Mouse (Mus musculus) MEL (cell line): ENCODE measurements around the gene Ccdc83. TPM values are rescaled to one million over a fixed set of nuclear protein-coding genes. Genes with fewer than 3 reads are reported as not detected.

Experiments
- DNase-seq: peaks from one replicate; pipeline ENCODE4 v3.0.0; 2011; ENCODE audit warnings: low read depth, low spot score
- H3K27ac ChIP-seq: 2 replicates; pipeline ENCODE4 v1.5.1; 2012; ENCODE audit warnings: low read depth, mild to moderate bottlenecking, control low read depth, low read length, moderate library complexity; ENCODE audit not compliant: control insufficient read depth
- H3K27me3 ChIP-seq, 2 experiments: fragments of 150-350 bp in 1 of 2; sonication (generic) in 1 of 2; 2 replicates each; pipeline ENCODE4 v1.6.1; 2012; ENCODE audit warnings: low read length in 2 of 2, mild to moderate bottlenecking in 2 of 2, improper control_type of control experiment in 1 of 2, moderate library complexity in 1 of 2; ENCODE audit not compliant: insufficient read depth in 2 of 2, control insufficient read depth in 1 of 2
- H3K36me3 ChIP-seq, 2 experiments: 2 replicates each; pipeline ENCODE4 v1.6.1; 2012 to 2014; ENCODE audit warnings: low read length in 2 of 2, improper control_type of control experiment in 1 of 2, inconsistent platforms in 1 of 2, mild to moderate bottlenecking in 1 of 2; ENCODE audit not compliant: insufficient read depth in 2 of 2, control insufficient read depth in 1 of 2
- H3K4me1 ChIP-seq, 2 experiments: fragments of 150-350 bp in 1 of 2; sonication (generic) in 1 of 2; 2 replicates each; pipeline ENCODE4 v1.6.1; 2012; ENCODE audit warnings: low read length in 2 of 2, improper control_type of control experiment in 1 of 2, mild to moderate bottlenecking in 1 of 2; ENCODE audit not compliant: insufficient read depth in 2 of 2, control insufficient read depth in 1 of 2
- H3K4me3 ChIP-seq, 2 experiments: fragments of 150-350 bp in 1 of 2; sonication (generic) in 1 of 2; 2 replicates each; pipeline ENCODE4 v1.5.1; 2012; ENCODE audit warnings: low read depth in 2 of 2, low read length in 2 of 2, mild to moderate bottlenecking in 2 of 2, moderate library complexity in 2 of 2, control low read depth in 1 of 2, improper control_type of control experiment in 1 of 2; ENCODE audit not compliant: control insufficient read depth in 1 of 2, insufficient read depth in 1 of 2
- H3K79me2 ChIP-seq: 2 replicates; pipeline ENCODE4 v1.6.1; 2012; ENCODE audit warnings: mild to moderate bottlenecking, low read length, moderate library complexity; ENCODE audit not compliant: control insufficient read depth, poor library complexity, insufficient read depth
- H3K9ac ChIP-seq: 2 replicates; pipeline ENCODE4 v1.6.1; 2012; ENCODE audit warnings: low read depth, mild to moderate bottlenecking, control low read depth, low read length, moderate library complexity; ENCODE audit not compliant: control insufficient read depth, poor library complexity, severe bottlenecking
- H3K9me3 ChIP-seq: fragments of 150-350 bp; sonication (generic); replicated peaks from 2 replicates; pipeline ENCODE4 v1.6.1; 2012; ENCODE audit warnings: mild to moderate bottlenecking, low read length, improper control_type of control experiment, moderate library complexity; ENCODE audit not compliant: insufficient read depth
- CHD1 ChIP-seq: IDR thresholded peaks from 2 replicates; pipeline ENCODE4 v1.6.1; 2012; ENCODE audit warnings: low read depth, mild to moderate bottlenecking, inconsistent platforms, low read length, improper control_type of control experiment
- CTCF ChIP-seq, 3 experiments: IDR thresholded peaks in 2 of 3; conservative IDR thresholded peaks in 1 of 3; 2 replicates each; pipeline ENCODE4 v1.5.1; 2011 to 2012; ENCODE audit warnings: low read length in 3 of 3, low read depth in 2 of 3, mild to moderate bottlenecking in 2 of 3, improper control_type of control experiment in 1 of 3, inconsistent platforms in 1 of 3, mixed read lengths in 1 of 3, moderate library complexity in 1 of 3; ENCODE audit not compliant: control insufficient read depth in 1 of 3, insufficient read depth in 1 of 3, poor library complexity in 1 of 3, severe bottlenecking in 1 of 3
- EP300 ChIP-seq, 2 experiments: IDR thresholded peaks; 2 replicates each; pipeline ENCODE4 v1.6.1; 2011; ENCODE audit warnings: improper control_type of control experiment in 2 of 2, low read length in 2 of 2, low read depth in 1 of 2, mild to moderate bottlenecking in 1 of 2
- GABPA ChIP-seq: IDR thresholded peaks from 2 replicates; pipeline ENCODE4 v1.6.1; 2012; ENCODE audit warnings: low read depth, mild to moderate bottlenecking, inconsistent platforms, low read length, improper control_type of control experiment, moderate library complexity
- HCFC1 ChIP-seq: IDR thresholded peaks from 2 replicates; pipeline ENCODE4 v1.6.1; 2012; ENCODE audit warnings: low read depth, mild to moderate bottlenecking, inconsistent platforms, low read length, improper control_type of control experiment, moderate library complexity
- JUND ChIP-seq: IDR thresholded peaks from 2 replicates; pipeline ENCODE4 v1.6.1; 2011; ENCODE audit warnings: low read depth, mild to moderate bottlenecking, improper control_type of control experiment, low read length
- MAFK ChIP-seq: IDR thresholded peaks from 2 replicates; pipeline ENCODE4 v1.6.1; 2011; ENCODE audit warnings: low read depth, mild to moderate bottlenecking, low read length, improper control_type of control experiment, borderline replicate concordance
- MAX ChIP-seq: IDR thresholded peaks from 2 replicates; pipeline ENCODE4 v1.6.1; 2011; ENCODE audit warnings: low read length, improper control_type of control experiment
- MAZ ChIP-seq: IDR thresholded peaks from 2 replicates; pipeline ENCODE4 v1.6.1; 2012; ENCODE audit warnings: low read depth, mild to moderate bottlenecking, inconsistent platforms, low read length, improper control_type of control experiment
- MEF2A ChIP-seq: IDR thresholded peaks from 2 replicates; pipeline ENCODE4 v1.6.1; 2014; ENCODE audit warnings: low read depth, mild to moderate bottlenecking, inconsistent platforms, low read length, improper control_type of control experiment; ENCODE audit not compliant: poor library complexity, insufficient replicate concordance, severe bottlenecking; ENCODE audit errors: extremely low read depth
- MXI1 ChIP-seq: IDR thresholded peaks from 2 replicates; pipeline ENCODE4 v1.6.1; 2011; ENCODE audit warnings: mild to moderate bottlenecking, low read depth, low read length, improper control_type of control experiment
- MYB ChIP-seq: IDR thresholded peaks from 2 replicates; pipeline ENCODE4 v1.6.1; 2011; ENCODE audit warnings: mild to moderate bottlenecking, low read depth, low read length, improper control_type of control experiment
- NELFE ChIP-seq: IDR thresholded peaks from 2 replicates; pipeline ENCODE4 v1.6.1; 2011; ENCODE audit warnings: low read depth, low read length, improper control_type of control experiment
- POLR2A ChIP-seq, 2 experiments: IDR thresholded peaks; 2 replicates each; pipeline ENCODE4 v1.6.1; 2011 to 2012; ENCODE audit warnings: low read length in 2 of 2, mild to moderate bottlenecking in 2 of 2, control low read depth in 1 of 2, improper control_type of control experiment in 1 of 2, low read depth in 1 of 2, moderate library complexity in 1 of 2; ENCODE audit not compliant: control insufficient read depth in 1 of 2, insufficient read depth in 1 of 2, poor library complexity in 1 of 2
- POLR2AphosphoS5 ChIP-seq: IDR thresholded peaks from 2 replicates; pipeline ENCODE4 v1.6.1; 2012; ENCODE audit warnings: low read depth, borderline replicate concordance, mild to moderate bottlenecking, inconsistent platforms, low read length, moderate library complexity, mixed read lengths
- RAD21 ChIP-seq: IDR thresholded peaks from 2 replicates; pipeline ENCODE4 v1.6.1; 2011; ENCODE audit warnings: mild to moderate bottlenecking, low read depth, low read length, improper control_type of control experiment
- RCOR1 ChIP-seq: IDR thresholded peaks from 2 replicates; pipeline ENCODE4 v1.6.1; 2012; ENCODE audit warnings: low read depth, mild to moderate bottlenecking, inconsistent platforms, low read length, improper control_type of control experiment
- SIN3A ChIP-seq: IDR thresholded peaks from 2 replicates; pipeline ENCODE4 v1.6.1; 2012; ENCODE audit warnings: low read length, improper control_type of control experiment, inconsistent platforms
- SMC3 ChIP-seq: IDR thresholded peaks from 2 replicates; pipeline ENCODE4 v1.6.1; 2011; ENCODE audit warnings: low read depth, low read length, improper control_type of control experiment
- TAL1 ChIP-seq: IDR thresholded peaks from 2 replicates; pipeline ENCODE4 v1.6.1; 2012; ENCODE audit warnings: mild to moderate bottlenecking, inconsistent platforms, low read length, moderate library complexity, mixed read lengths
- TCF12 ChIP-seq: IDR thresholded peaks from 2 replicates; pipeline ENCODE4 v1.6.1; 2014; ENCODE audit warnings: low read depth, mild to moderate bottlenecking, inconsistent platforms, low read length, improper control_type of control experiment, moderate library complexity
- USF2 ChIP-seq, 2 experiments: IDR thresholded peaks; 2 replicates each; pipeline ENCODE4 v1.6.1; 2011 to 2012; ENCODE audit warnings: improper control_type of control experiment in 2 of 2, low read length in 2 of 2, borderline replicate concordance in 1 of 2, inconsistent platforms in 1 of 2, low read depth in 1 of 2, mild to moderate bottlenecking in 1 of 2; ENCODE audit not compliant: insufficient read depth in 1 of 2
- ZKSCAN1 ChIP-seq: IDR thresholded peaks from 2 replicates; pipeline ENCODE4 v1.6.1; 2012; ENCODE audit warnings: low read depth, mild to moderate bottlenecking, inconsistent platforms, low read length, improper control_type of control experiment, moderate library complexity
- ZMIZ1 ChIP-seq: IDR thresholded peaks from 2 replicates; pipeline ENCODE4 v1.6.1; 2012; ENCODE audit warnings: low read depth, mild to moderate bottlenecking, inconsistent platforms, low read length, improper control_type of control experiment, moderate library complexity
- ZNF384 ChIP-seq: IDR thresholded peaks from 2 replicates; pipeline ENCODE4 v1.6.1; 2012; ENCODE audit warnings: low read depth, mild to moderate bottlenecking, inconsistent platforms, low read length, improper control_type of control experiment
- polyA plus RNA-seq, 2 experiments: library from polyadenylated mRNA; stranded (reverse) in 1 of 2; unstranded in 1 of 2; fragments of >175 nt in 1 of 2; fragments of >200 nt in 1 of 2; gene quantifications; 2 replicates each; pipeline versions ENCODE4 v1.2.1 to v1.2.4; 2012; ENCODE audit warnings: low replicate concordance in 2 of 2, low read depth in 1 of 2; ENCODE audit not compliant: insufficient read length in 2 of 2, insufficient read depth in 1 of 2, missing spikeins in 1 of 2
- total RNA-seq: library from RNA; depleted of rRNA; stranded (reverse); fragments of 300-350 nt; gene quantifications from 2 replicates; pipeline ENCODE4 v1.2.3, GENCODE M21; 2012

The Ccdc83 gene
- total and polyA plus RNA-seq, 3 experiments = not detected

- H3K36me3 ChIP-seq = no peaks in the 10 kb centered on the region
- H3K4me3 ChIP-seq = no peak overlapping the region
- no peak for TF ChIP-seq SMC3
- no peak for TF ChIP-seq MAFK
- TF ChIP-seq MEF2A = no peak
- no peak for TF ChIP-seq ZNF384
- TF ChIP-seq MYB = no peak
- no peak for TF ChIP-seq TCF12
- no peak for TF ChIP-seq CTCF (IDR thresholded peaks at IDR 0.05 in 2 of 3, conservative IDR thresholded peaks at IDR 0.05 in 1 of 3; ENCODE audit: control insufficient read depth in 1 of 3, insufficient read depth in 1 of 3, low read depth in 2 of 3, low read length in 3 of 3, poor library complexity in 1 of 3, severe bottlenecking in 1 of 3)
- TF ChIP-seq RCOR1 = no peak
- TF ChIP-seq ZMIZ1 = no peak
- TF ChIP-seq, all 39 proteins: peak for 0
- Histone ChIP-seq H3K27ac (no peak overlapping the region), H3K79me2 (no peaks in the 10 kb centered on the region), H3K9me3 (no peaks in the 10 kb centered on the region), H3K27me3 (peaks cover 1 to 4% of the 10 kb centered on the region in 2 experiments; a peak in 1 of 4 replicates), H3K9ac (no peak overlapping the region), H3K4me1 (no peaks in the 10 kb centered on the region)
- no peak for DNase-seq
Observed at GRCm38 (mm10) chr7:90261902-90262599, 3.5 kb downstream of the Ccdc83 start.

GRCm38 (mm10) chr7:90259899-90260298, 5.7 kb downstream of the Ccdc83 start:
- TF ChIP-seq MAZ (no peak), NELFE (no peak), RAD21 (no peak), JUND (no peak), MYB (no peak), GABPA (no peak), HCFC1 (no peak), ZKSCAN1 (no peak), TCF12 (no peak), EP300 (IDR thresholded peaks at IDR 0.05; ENCODE audit: low read depth in 1 of 2, low read length in 2 of 2) (no peak), MXI1 (no peak), USF2 (IDR thresholded peaks at IDR 0.05; ENCODE audit: borderline replicate concordance in 1 of 2, insufficient read depth in 1 of 2, low read depth in 1 of 2, low read length in 2 of 2) (no peak), SIN3A (no peak), MAX (no peak), ZMIZ1 (no peak), POLR2A (IDR thresholded peaks at IDR 0.05; ENCODE audit: control insufficient read depth in 1 of 2, insufficient read depth in 1 of 2, low read depth in 1 of 2, low read length in 2 of 2, poor library complexity in 1 of 2) (no peak), TAL1 (no peak), POLR2AphosphoS5 (no peak), MAFK (no peak), CHD1 (no peak)
- H3K27me3 ChIP-seq = peaks cover 1 to 4% of the 10 kb centered on the region in 2 experiments; a peak in 1 of 4 replicates
- H3K36me3 ChIP-seq = no peaks in the 10 kb centered on the region
- no peaks in the 10 kb centered on the region for H3K4me1 ChIP-seq
- H3K4me3 ChIP-seq = no peak overlapping the region
- no peak overlapping the region for H3K27ac ChIP-seq
- H3K79me2 ChIP-seq = no peaks in the 10 kb centered on the region
- no peak for DNase-seq
- H3K9me3 ChIP-seq = no peaks in the 10 kb centered on the region
- no peak overlapping the region for H3K9ac ChIP-seq
